Mouse (Mus musculus): ENCODE results near the gene Hook2.
A peak's percentile ranks its signal among the peaks of the same experiment; 100 is the strongest.

The Hook2 gene

GRCm38 (mm10) chr8:84973079-84973478 is 17.3 kb upstream of the Hook2 start:
- no peak for DNase-seq (ENCODE audit: low spot score in 2 of 2)

GRCm38 (mm10) chr8:84973803-84974542 is 16.4 kb upstream of the Hook2 start:
- no peak for DNase-seq (ENCODE audit: low spot score in 2 of 2)

GRCm38 (mm10) chr8:84974543-84975142 is 15.8 kb upstream of the Hook2 start:
- no peak for DNase-seq (ENCODE audit: low spot score in 2 of 2)

GRCm38 (mm10) chr8:84975434-84975833 is 15.0 kb upstream of the Hook2 start:
- peak; percentile 39 to 45 for DNase-seq (ENCODE audit: low spot score in 2 of 2)

- DNase-seq (ENCODE audit: low spot score in 2 of 2): peak; percentile 89 to 93
Observed at GRCm38 (mm10) chr8:84976031-84976762, 14.2 kb upstream of the Hook2 start.

- DNase-seq (ENCODE audit: low spot score in 2 of 2): no peak
Observed at GRCm38 (mm10) chr8:84976763-84977434, 13.5 kb upstream of the Hook2 start.

- DNase-seq (ENCODE audit: low spot score in 2 of 2): peak; percentile 59 to 67
Observed at GRCm38 (mm10) chr8:84977435-84978247, 12.8 kb upstream of the Hook2 start.

- peak; percentile 97 for DNase-seq (ENCODE audit: low spot score in 2 of 2)
Observed at GRCm38 (mm10) chr8:84978248-84978940, 12.0 kb upstream of the Hook2 start, which contains the start of gene Junb. Gene Junb, minus strand, starts transcription at chr8:84978718.

- peak; percentile 96 to 97 for DNase-seq (ENCODE audit: low spot score in 2 of 2)
Observed at GRCm38 (mm10) chr8:84979599-84980421, 10.6 kb upstream of the Hook2 start.

GRCm38 (mm10) chr8:84980622-84981358 is 9.6 kb upstream of the Hook2 start:
- peak; percentile 77 to 79 for DNase-seq (ENCODE audit: low spot score in 2 of 2)

- DNase-seq (ENCODE audit: low spot score in 2 of 2): peak; percentile 67 to 75
Observed at GRCm38 (mm10) chr8:84981644-84982498, 8.5 kb upstream of the Hook2 start.

- peak; percentile 35 to 70 for DNase-seq (ENCODE audit: low spot score in 2 of 2)
Observed at GRCm38 (mm10) chr8:84982499-84983011, 7.8 kb upstream of the Hook2 start.

GRCm38 (mm10) chr8:84984294-84985048 is 5.9 kb upstream of the Hook2 start:
- DNase-seq (ENCODE audit: low spot score in 2 of 2): peak; percentile 66 to 77

- no peak for DNase-seq (ENCODE audit: low spot score in 2 of 2)
Observed at GRCm38 (mm10) chr8:84985049-84985683, 5.2 kb upstream of the Hook2 start.

- peak; percentile 81 to 87 for DNase-seq (ENCODE audit: low spot score in 2 of 2)
Observed at GRCm38 (mm10) chr8:84985684-84986378, 4.6 kb upstream of the Hook2 start.

Measured in urinary bladder, adult 18-20 months (tissue).